Mouse (Mus musculus): ENCODE measurements around the gene Ak5.

Ak5 gene

GRCm38 (mm10) chr3:152520074-152520473, 148.1 kb downstream of the Ak5 start:
- DNase-seq (ENCODE audit: low read depth, low spot score): no peak

- no peak for DNase-seq (ENCODE audit: low read depth, low spot score)
Measured at GRCm38 (mm10) chr3:152519556-152519955, 148.6 kb downstream of the Ak5 start.

- no peak for DNase-seq (ENCODE audit: low read depth, low spot score)
Measured at GRCm38 (mm10) chr3:152516569-152516968, 151.6 kb downstream of the Ak5 start.

GRCm38 (mm10) chr3:152515959-152516358, 152.2 kb downstream of the Ak5 start:
- no peak for DNase-seq (ENCODE audit: low read depth, low spot score)

GRCm38 (mm10) chr3:152512517-152512916, 155.6 kb downstream of the Ak5 start:
- DNase-seq (ENCODE audit: low read depth, low spot score): no peak

GRCm38 (mm10) chr3:152509268-152509667, 158.9 kb downstream of the Ak5 start:
- DNase-seq (ENCODE audit: low read depth, low spot score): no peak

- no peak for DNase-seq (ENCODE audit: low read depth, low spot score)
Measured at GRCm38 (mm10) chr3:152508419-152508993, 159.7 kb downstream of the Ak5 start.

DNA sequence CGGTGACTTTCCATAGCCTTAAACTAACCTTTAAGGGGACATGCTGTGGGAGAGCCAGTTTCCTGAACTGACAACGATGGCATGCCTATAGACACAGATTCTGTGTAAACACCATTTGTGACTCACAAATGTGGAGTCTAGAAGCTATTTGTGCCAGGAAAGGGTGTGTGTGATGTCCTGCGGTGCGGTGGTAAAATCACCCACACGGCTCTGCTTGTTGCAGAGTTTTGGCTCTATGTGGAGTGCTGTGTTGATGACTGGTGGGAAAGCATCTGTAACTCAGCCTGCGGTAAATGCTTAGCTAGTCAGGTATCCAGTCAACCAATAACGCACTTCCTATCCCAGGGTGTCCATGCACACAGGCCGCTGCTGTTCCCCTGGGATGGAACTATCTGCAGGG, 160.3 kb downstream of the Ak5 start:
- no peak for DNase-seq (ENCODE audit: low read depth, low spot score)

DNA sequence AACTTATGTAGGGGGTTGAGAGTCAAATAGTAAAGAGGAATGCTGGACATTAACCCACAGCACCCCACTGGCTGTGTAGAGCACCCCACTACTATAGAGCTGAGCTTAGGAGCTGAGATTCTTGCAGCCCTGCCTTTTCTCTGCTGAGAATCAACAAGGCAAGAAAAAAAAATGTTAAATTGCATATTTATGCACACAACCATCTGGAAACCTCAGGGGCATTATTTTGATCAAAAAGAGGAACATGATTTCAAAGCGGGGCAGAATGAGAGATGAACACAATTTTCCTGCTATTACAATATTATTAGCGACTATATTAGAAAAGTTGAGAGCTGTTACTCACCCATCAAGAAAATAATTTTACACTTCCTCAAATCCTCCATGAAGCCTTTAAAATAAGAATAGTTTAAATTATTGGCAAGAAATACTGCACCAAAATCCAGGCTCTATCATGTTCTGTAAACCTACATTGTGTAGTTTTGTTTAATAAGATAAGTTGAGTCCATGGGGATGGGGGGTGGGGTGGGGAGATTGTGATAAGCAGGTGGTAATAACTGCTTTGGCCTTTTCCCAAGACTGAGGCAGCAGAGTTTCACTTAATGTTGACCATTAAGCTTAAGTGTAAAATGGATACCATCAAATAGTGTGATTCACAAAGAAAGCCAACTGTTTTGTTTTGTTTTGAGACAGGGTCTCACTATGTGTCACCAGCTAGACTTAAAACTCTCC, 169.0 kb downstream of the Ak5 start:
- DNase-seq (ENCODE audit: low read depth, low spot score): no peak

GRCm38 (mm10) chr3:152497842-152498241, 170.3 kb downstream of the Ak5 start:
- no peak for DNase-seq (ENCODE audit: low read depth, low spot score)

- no peak for DNase-seq (ENCODE audit: low read depth, low spot score)
Measured at GRCm38 (mm10) chr3:152497084-152497483, 171.1 kb downstream of the Ak5 start.

- DNase-seq (ENCODE audit: low read depth, low spot score): no peak
Measured at GRCm38 (mm10) chr3:152495415-152495898, 172.7 kb downstream of the Ak5 start.

GRCm38 (mm10) chr3:152494667-152495360, 173.3 kb downstream of the Ak5 start:
- DNase-seq (ENCODE audit: low read depth, low spot score): no peak

GRCm38 (mm10) chr3:152493813-152494212, 174.3 kb downstream of the Ak5 start:
- no peak for DNase-seq (ENCODE audit: low read depth, low spot score)

GRCm38 (mm10) chr3:152492241-152492640, 175.9 kb downstream of the Ak5 start:
- DNase-seq (ENCODE audit: low read depth, low spot score): no peak

DNA sequence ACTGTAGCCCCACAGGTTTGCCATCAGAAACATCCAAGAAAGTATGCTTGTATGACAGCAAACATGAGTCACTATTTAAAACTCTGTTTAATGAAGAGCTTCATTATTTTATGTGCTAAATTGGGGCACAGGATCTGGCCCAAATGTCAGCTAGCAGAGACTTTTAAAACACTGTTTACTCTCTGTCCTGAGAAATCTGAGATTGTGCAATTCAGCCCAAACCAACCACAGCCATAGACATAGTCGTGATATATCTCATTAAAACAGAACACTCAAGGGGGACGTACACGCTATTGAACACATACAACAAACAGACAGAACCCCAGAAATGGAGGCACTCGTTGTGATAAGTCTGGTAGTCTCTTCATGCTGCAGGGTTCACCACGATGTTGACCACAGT, 177.7 kb downstream of the Ak5 start:
- no peak for DNase-seq (ENCODE audit: low read depth, low spot score)

DNA sequence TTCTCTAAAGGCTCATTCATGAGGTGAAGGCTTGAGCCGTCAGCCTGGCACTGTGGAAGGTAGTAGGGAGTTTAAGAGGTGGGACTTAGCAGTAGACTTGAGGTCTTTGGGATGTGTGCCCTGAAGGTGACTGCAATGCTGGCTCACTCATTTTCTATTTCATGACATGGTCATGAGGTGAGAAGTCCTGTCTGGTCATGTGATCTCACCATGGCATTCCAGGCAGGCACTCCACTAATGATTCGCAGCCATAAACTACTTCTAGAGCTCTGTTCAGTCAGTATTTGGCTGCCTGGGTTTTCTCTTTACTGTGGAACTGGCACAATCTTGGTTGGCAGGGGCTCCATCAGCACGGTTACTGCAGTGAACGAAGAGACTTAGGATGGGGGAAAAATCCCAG, 179.2 kb downstream of the Ak5 start:
- DNase-seq (ENCODE audit: low read depth, low spot score): no peak

DNA sequence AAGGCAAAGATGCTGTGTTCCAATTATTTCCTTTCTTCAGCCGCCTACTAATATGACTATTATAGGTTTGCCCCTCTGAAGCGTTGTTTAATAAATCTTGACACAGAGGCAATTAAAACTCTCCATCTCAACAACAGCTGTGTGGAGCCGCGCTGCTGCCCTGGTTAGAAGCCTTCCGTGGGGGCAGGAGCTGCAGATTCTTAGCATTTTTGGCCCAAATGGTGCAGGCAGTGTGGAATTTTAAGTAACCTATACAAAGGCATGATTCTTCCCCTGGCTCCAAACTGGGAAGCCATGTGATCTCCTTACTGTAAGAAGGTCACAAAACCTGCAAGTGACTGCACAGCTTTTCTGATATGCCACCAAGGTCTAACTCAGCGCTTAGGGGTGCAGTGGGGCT, 184.0 kb downstream of the Ak5 start:
- DNase-seq (ENCODE audit: low read depth, low spot score): no peak

DNA sequence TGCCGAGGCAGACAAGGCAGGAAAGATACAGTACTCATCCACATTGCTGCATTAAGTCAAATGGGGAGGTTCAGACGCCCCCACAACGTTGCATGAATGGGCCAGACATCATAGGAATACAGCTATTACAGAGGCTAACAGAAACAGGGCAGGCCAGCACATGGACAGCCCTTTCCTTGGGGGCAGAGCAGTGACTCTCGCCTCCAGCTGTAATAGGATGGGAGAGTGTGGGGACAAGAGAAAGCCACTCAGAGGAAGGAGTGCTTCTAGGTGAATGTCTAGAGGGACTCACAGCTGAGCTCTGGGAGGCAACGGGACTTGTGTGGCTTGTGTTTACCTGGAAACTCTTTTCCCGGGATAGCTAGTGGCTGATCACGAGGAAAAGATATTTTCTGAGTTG, 184.4 kb downstream of the Ak5 start:
- DNase-seq (ENCODE audit: low read depth, low spot score): no peak

DNA sequence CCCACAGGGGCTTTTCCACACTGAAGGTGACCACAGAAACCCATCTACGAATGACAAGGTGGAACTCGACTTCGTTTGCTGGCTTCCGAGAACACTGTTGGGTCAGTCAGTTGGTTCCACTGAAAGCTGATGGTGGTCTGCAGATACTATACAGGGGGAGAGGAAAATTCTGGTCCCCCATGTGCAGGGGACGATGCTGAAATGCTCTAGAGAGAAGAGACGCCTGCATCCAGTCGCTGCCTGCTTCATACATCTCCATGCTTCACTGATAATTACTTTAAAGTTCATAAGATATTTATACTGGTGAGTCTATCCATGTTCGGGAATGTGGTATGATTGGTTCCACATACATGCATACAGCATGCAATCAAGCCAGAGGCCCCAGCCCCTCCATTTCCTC, 186.0 kb downstream of the Ak5 start:
- DNase-seq (ENCODE audit: low read depth, low spot score): no peak

DNA sequence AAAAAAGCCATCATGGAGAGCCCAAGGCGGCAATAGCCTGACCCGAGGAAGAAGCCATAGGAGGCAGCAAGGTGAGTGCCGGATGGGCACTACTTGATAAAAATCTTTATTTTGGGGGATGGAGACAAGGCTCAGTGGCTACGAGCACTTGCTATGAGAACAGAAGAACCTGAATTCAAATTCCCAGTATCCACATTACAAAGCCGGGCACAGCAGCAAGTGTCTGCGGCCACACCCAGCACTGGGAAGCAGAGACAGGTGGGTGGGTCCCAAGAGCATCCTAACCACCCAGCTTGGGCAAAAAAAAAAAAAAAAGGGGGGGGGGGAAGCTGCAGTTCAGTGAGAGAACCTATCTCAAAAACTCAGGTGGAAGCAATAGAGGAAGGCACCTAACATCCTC, 187.8 kb downstream of the Ak5 start:
- DNase-seq (ENCODE audit: low read depth, low spot score): no peak

GRCm38 (mm10) chr3:152478599-152479435, 189.3 kb downstream of the Ak5 start:
- peak; percentile 54 for DNase-seq (ENCODE audit: low read depth, low spot score)
